Mouse (Mus musculus) liver, embryonic 16.5 days (tissue): Measurements from ENCODE around the gene Tpst1. TPM values are rescaled to one million over a fixed set of nuclear protein-coding genes. Genes with fewer than 3 reads are reported as not detected.

Experiments
- ATAC-seq: fragments of 200-750 bp; cut with Nextera tagmentation; 2 replicates; pipeline ENCODE4 v1.8.0; 2017; ENCODE audit warnings: low read depth, mild to moderate bottlenecking, moderate number of reproducible peaks, moderate library complexity
- H3K27ac ChIP-seq: fragments of 300-500 bp; sonication (generic); 2 replicates; pipeline ENCODE4 v1.5.1; 2014; ENCODE audit warnings: mild to moderate bottlenecking, low read length
- H3K27me3 ChIP-seq: fragments of 300-500 bp; sonication (generic); 2 replicates; pipeline ENCODE4 v1.6.1; 2014; ENCODE audit warnings: low read depth, low read length, mixed read lengths; ENCODE audit not compliant: control insufficient read depth, insufficient read depth
- H3K36me3 ChIP-seq: fragments of 300-500 bp; sonication (generic); 2 replicates; pipeline ENCODE4 v1.6.1; 2014; ENCODE audit warnings: mild to moderate bottlenecking; ENCODE audit not compliant: control insufficient read depth, insufficient read depth
- H3K4me1 ChIP-seq: fragments of 300-500 bp; sonication (generic); 2 replicates; pipeline ENCODE4 v1.6.1; 2014; ENCODE audit warnings: low read depth, low read length, mixed read lengths; ENCODE audit not compliant: control insufficient read depth
- H3K4me2 ChIP-seq: fragments of 300-500 bp; sonication (generic); 2 replicates; pipeline ENCODE4 v1.6.1; 2014; ENCODE audit warnings: low read depth, low read length, mixed read lengths
- H3K4me3 ChIP-seq: fragments of 300-500 bp; sonication (generic); 2 replicates; pipeline ENCODE4 v1.5.1; 2014; ENCODE audit warnings: low read depth, mild to moderate bottlenecking, low read length
- H3K9ac ChIP-seq: fragments of 300-500 bp; sonication (generic); 2 replicates; pipeline ENCODE4 v1.6.1; 2014; ENCODE audit warnings: low read depth, low read length
- H3K9me3 ChIP-seq: fragments of 300-500 bp; sonication (generic); replicated peaks from 2 replicates; pipeline ENCODE4 v1.6.1; 2016; ENCODE audit warnings: low read length; ENCODE audit not compliant: control insufficient read depth
- WGBS: fragments of 180-500 bp; shearing (Covaris S2); extraction: QIAGEN DNeasy Blood & Tissue Kit; methylation state at CpG from one replicate; pipeline ENCODE4 v1.1.7; 2014; ENCODE audit not compliant: insufficient replicate concordance; 5-methylcytosine and 5-hydroxymethylcytosine counted together
- polyA plus RNA-seq: library from polyadenylated mRNA; unstranded; fragments of >200 nt; fragmentation: Nextera tagmentation; extraction: Ambion mirVana; gene quantifications from 2 replicates; pipeline ENCODE4 v1.2.1, GENCODE M21; 2015

Tpst1 gene
- polyA plus RNA-seq, 1 experiment from 2014 or later: 20.9 TPM

- Histone ChIP-seq H3K4me3 (no peak overlapping the region), H3K9me3 (no peaks in the 10 kb centered on the region), H3K4me1 (peaks cover 38% of the 10 kb centered on the region), H3K9ac (no peak overlapping the region), H3K36me3 (no peaks in the 10 kb centered on the region), H3K27me3 (no peaks in the 10 kb centered on the region), H3K27ac (no peak overlapping the region), H3K4me2 (no peak overlapping the region)
- ATAC-seq: no peak
- 78% methylated on average over 4 of the region's 4 CpGs for WGBS
Observed at GRCm38 (mm10) chr5:130177871-130178270, 104.7 kb downstream of the Tpst1 start.

DNA sequence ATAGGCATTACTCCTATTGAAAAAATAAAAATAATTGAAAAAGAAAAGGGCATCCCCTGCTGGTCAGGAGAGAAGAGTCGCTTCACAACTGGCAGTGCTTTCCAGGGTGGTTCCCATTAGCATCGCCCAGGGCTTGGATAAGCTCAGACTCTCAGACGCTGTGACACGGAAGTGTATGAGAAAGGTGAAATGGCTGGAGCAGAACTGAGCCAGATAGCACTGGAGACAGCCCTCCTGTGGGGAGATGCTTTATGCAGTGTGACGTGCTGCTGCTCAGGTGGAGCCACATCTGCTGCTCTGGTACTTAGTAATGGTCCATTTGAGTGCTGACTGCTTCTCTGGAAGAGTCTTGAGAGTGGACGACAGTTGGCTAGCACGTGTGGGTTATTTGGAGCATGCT, 107.2 kb downstream of the Tpst1 start:
- Histone ChIP-seq H3K9ac (no peak overlapping the region), H3K27ac (no peak overlapping the region), H3K36me3 (no peaks in the 10 kb centered on the region), H3K27me3 (no peaks in the 10 kb centered on the region), H3K4me3 (no peak overlapping the region), H3K9me3 (no peaks in the 10 kb centered on the region), H3K4me1 (peaks cover 37% of the 10 kb centered on the region), H3K4me2 (no peak overlapping the region)
- ATAC-seq: no peak
- 83% methylated on average over 7 of the region's 7 CpGs for WGBS

GRCm38 (mm10) chr5:130181740-130182540, 108.8 kb downstream of the Tpst1 start:
- H3K4me3 ChIP-seq: no peak overlapping the region
- 79% methylated on average over 6 of the region's 6 CpGs for WGBS
- H3K9me3 ChIP-seq: no peaks in the 10 kb centered on the region
- no peak overlapping the region for H3K4me2 ChIP-seq
- peaks cover 40% of the 10 kb centered on the region for H3K4me1 ChIP-seq
- no peak overlapping the region for H3K27ac ChIP-seq
- H3K9ac ChIP-seq: no peak overlapping the region
- H3K27me3 ChIP-seq: no peaks in the 10 kb centered on the region
- no peak for ATAC-seq
- no peaks in the 10 kb centered on the region for H3K36me3 ChIP-seq

GRCm38 (mm10) chr5:130182541-130182821, 109.4 kb downstream of the Tpst1 start:
- no peak overlapping the region for H3K27ac ChIP-seq
- H3K9me3 ChIP-seq: no peaks in the 10 kb centered on the region

GRCm38 (mm10) chr5:130184193-130184856, 111.2 kb downstream of the Tpst1 start:
- 0 out of 2 replicates have a peak overlapping the region, but pooled peaks have one; percentile 3 for H3K27ac ChIP-seq
- ATAC-seq: peak; percentile 51

More at GRCm38 (mm10) chr5:130182541-130182821, 109.4 kb downstream of the Tpst1 start:
- H3K4me3 ChIP-seq: no peak overlapping the region
- no peaks in the 10 kb centered on the region for H3K27me3 ChIP-seq
- H3K4me2 ChIP-seq: no peak overlapping the region
- no peaks in the 10 kb centered on the region for H3K36me3 ChIP-seq
- H3K9ac ChIP-seq: no peak overlapping the region
- ATAC-seq: no peak
- peaks cover 43% of the 10 kb centered on the region for H3K4me1 ChIP-seq
- WGBS: 83% methylated on average over 3 of the region's 3 CpGs

DNA sequence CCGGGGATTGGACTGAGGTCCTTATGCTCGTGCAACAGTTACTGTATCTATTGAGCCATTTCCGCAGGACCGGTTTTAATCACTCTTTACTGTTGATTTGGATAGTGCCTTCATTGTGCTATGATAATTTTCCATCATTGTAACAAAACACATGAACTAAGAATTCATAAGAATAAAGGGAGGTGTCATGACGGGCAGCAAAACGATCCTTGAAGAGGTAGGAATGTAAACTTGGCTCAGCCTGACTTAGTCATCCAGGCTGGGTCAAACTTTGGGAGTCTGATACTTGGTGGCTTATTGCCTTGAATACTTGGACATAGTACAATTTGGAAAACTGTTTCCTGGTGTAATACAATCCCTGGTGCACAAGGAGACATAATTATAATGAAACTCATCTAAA, 112.2 kb downstream of the Tpst1 start:
- H3K4me1 ChIP-seq: peaks cover 34% of the 10 kb centered on the region
- 79% methylated on average over 6 of the region's 6 CpGs for WGBS
- H3K4me3 ChIP-seq: no peak overlapping the region
- H3K36me3 ChIP-seq: peaks cover 12% of the 10 kb centered on the region
- no peak overlapping the region for H3K27ac ChIP-seq
- H3K4me2 ChIP-seq: no peak overlapping the region
- no peak for ATAC-seq
- no peaks in the 10 kb centered on the region for H3K27me3 ChIP-seq
- no peaks in the 10 kb centered on the region for H3K9me3 ChIP-seq
- H3K9ac ChIP-seq: no peak overlapping the region

More at GRCm38 (mm10) chr5:130184193-130184856, 111.2 kb downstream of the Tpst1 start:
- Histone ChIP-seq H3K4me3 (no peak overlapping the region), H3K4me1 (peaks cover 34% of the 10 kb centered on the region), H3K9ac (peak overlapping the region; percentile 36; the same call in 1 of the 2 replicates), H3K9me3 (no peaks in the 10 kb centered on the region), H3K36me3 (peaks cover 3% of the 10 kb centered on the region; the same call in 1 of the 2 replicates), H3K4me2 (0 out of 2 replicates have a peak overlapping the region, but pooled peaks have one; percentile 5), H3K27me3 (no peaks in the 10 kb centered on the region)
- WGBS: 71% methylated on average over 9 of the region's 9 CpGs

Other genes with a start within 250 kb of the Tpst1 start
- 15.2 and 15.7 TPM in 2 replicates for gene Sumf2, start 226.3 kb upstream of the Tpst1 start, polyA plus RNA-seq
- 510 and 520 TPM in 2 replicates for gene Chchd2, start 185.9 kb upstream of the Tpst1 start, polyA plus RNA-seq
- gene Zbed5, start 177.6 kb upstream of the Tpst1 start, polyA plus RNA-seq: 0.48 and 0.61 TPM in 2 replicates
- gene Phkg1, start 174.8 kb upstream of the Tpst1 start, polyA plus RNA-seq: 0.12 and 0.13 TPM in 2 replicates
- gene Nupr1l, start 164.8 kb upstream of the Tpst1 start, polyA plus RNA-seq: 0.26 and 0.41 TPM in 2 replicates
- gene Vkorc1l1, start 131.4 kb upstream of the Tpst1 start, polyA plus RNA-seq: 17.3 and 18.6 TPM in 2 replicates
- 30.5 and 30.6 TPM in 2 replicates for gene Gusb, start 70.3 kb upstream of the Tpst1 start, polyA plus RNA-seq
- gene Asl, start 44.1 kb upstream of the Tpst1 start, polyA plus RNA-seq: 61.8 and 65.8 TPM in 2 replicates
- 17.8 and 19.9 TPM in 2 replicates for gene Crcp, start 44.0 kb upstream of the Tpst1 start, polyA plus RNA-seq
- gene Kctd7, start 71.5 kb downstream of the Tpst1 start, polyA plus RNA-seq: 5.7 and 7.0 TPM in 2 replicates
- 20.9 and 23.1 TPM in 2 replicates for gene Rabgef1, start 98.5 kb downstream of the Tpst1 start, polyA plus RNA-seq
- 21.8 and 24.0 TPM in 2 replicates for gene Tmem248, start 143.8 kb downstream of the Tpst1 start, polyA plus RNA-seq
- gene Sbds, start 182.2 kb downstream of the Tpst1 start, polyA plus RNA-seq: 45.6 and 50.8 TPM in 2 replicates
- 9.5 and 10.3 TPM in 2 replicates for gene Tyw1, start 182.3 kb downstream of the Tpst1 start, polyA plus RNA-seq